Mouse (Mus musculus) spleen, embryonic (tissue): ENCODE data around the gene Prss32.
"Not testable (repeated sequence)": the region's sequence is repeated elsewhere in the genome, so short reads cannot be mapped to it uniquely, and the experiment has no call there.

Experiments
- CTCF ChIA-PET: fragments of 350-600 bp; sonication (Branson Sonifier 250); formaldehyde crosslinking; loops from one replicate; lab custom pipeline; 2022; lab: Charles Lee

Prss32 gene

DNA sequence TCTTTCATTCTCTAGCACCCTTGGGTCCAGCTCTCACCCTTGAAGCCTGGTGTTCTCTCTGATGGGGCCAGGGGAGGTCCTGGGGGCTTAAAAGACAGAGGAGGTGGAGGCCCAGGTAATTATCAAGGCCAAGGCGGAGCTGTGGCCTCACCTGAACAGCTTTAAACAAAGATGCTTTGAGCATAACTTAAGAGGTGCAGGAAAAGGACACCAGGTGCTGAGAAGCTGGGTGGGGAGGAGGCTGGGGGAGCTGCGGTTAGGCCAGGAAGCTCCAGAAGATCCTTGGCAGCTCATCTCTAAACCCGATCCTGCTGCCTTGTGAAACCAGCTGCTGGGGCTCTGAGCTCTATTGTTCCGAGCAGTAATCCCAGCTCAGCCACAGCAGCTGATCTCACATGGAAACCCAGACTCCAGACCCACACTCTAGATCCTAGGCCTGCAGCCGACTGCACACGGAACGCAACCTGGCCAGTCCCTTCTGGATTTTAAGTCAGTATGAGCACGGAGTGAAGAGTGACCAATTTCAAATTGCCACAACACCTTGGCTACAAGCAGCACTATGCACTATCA lies 7.6 kb upstream of the Prss32 start, which contains the start of gene Prss33:
TSS of gene Prss33 (minus strand) at position 51 of the 570 bp plus-strand sequence.
- CTCF ChIA-PET: interaction anchor here (0.9 kb wide), 1 partner anchor 124 kb away, joined by 3 read pairs; no protein-coding TSS in a partner anchor

- CTCF ChIA-PET: interaction anchor here (1.7 kb wide), 1 partner anchor 67 kb away, joined by 5 read pairs; no protein-coding TSS in a partner anchor
These were observed 2.5 kb upstream of the Prss32 start for GRCm38 (mm10) chr17:23841145-23841544.

DNA sequence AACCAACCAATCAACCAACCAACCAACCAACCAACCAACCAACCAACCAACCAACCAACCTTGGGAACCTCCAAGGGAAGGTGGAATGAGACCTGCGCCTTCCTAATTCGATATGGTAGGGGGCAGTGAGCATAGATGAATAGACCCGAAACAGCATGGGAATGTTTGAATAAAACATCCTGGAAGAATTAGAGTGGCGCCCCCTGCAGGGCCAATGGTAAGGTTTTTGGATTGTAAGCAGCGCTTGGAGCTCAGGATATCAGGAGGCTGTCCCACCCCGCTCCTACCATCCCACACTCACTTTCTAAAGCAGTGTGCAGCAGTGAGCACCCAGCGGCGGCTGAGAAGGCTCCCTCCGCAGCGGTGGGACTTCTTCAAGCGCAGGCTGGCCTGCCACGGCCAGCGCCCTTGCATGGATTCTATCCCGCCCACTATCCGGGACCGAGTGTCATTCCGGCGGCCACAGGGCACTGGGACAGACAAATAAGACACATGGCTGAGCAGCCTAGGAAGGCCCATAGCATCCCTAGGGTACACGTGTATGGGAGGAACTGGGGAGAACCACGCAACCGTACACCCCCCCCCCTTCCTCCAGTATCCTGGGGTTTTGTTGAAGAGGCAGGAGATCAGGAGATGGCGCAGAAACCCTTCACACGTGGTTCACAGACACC lies 379 bp upstream of the Prss32 start:
- CTCF ChIA-PET: interaction anchor here (0.5 to 1.1 kb wide), 6 partner anchors 10 to 118 kb away, joined by 3 to 5 read pairs (median 4); no protein-coding TSS in a partner anchor

DNA sequence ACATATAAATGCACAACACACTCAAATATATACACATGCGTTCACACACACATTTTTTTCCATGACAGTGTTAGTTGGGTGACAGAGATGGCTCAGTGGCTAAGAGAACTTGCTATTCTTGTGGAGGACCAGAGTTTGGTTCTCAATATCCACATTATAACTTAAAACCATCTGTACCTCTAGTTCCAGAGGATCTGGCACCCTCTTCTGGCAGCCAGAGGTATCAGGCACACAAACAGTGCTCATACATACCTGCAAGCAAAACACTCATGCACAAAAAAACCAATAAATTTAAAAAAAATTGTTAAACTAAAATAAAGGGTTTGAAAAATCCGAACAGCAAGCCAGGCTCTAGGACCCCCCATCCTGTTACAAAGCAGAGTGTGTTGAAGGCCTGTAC lies 6.4 kb downstream of the Prss32 start:
- CTCF ChIA-PET: no interaction called here

GRCm38 (mm10) chr17:23850853-23851749 lies 7.4 kb downstream of the Prss32 start:
- CTCF ChIA-PET: no interaction called here

DNA sequence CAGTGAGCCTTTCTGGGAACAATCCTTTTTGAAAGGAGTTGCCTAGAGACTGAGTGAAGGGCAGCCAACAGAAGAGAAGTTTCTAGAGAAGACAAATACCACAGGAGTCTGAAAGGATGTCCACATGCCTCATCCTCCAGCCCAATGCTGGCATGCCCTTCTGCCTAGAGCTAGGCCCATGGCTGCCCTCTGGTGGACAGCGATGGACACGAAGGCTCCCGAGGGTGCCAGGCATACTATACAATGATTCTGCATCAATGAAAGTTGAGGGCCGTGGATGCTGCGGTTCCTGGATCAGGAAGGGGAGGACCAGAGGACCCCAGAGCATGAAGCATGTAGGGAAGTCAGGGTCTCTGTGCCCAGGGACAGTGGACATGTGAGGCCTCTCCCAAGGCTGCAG lies 9.6 kb downstream of the Prss32 start:
- CTCF ChIA-PET: interaction anchor here (0.5 kb wide), 1 partner anchor 11 kb away, joined by 3 read pairs; no protein-coding TSS in a partner anchor

GRCm38 (mm10) chr17:23854229-23854765 lies 10.6 kb downstream of the Prss32 start:
- CTCF ChIA-PET: interaction anchor here (1.0 kb wide), 1 partner anchor 105 kb away, joined by 3 read pairs; no protein-coding TSS in a partner anchor

- CTCF ChIA-PET: interaction anchor here (0.7 kb wide), 1 partner anchor 108 kb away, joined by 3 read pairs; no protein-coding TSS in a partner anchor
These were observed 13.5 kb downstream of the Prss32 start for GRCm38 (mm10) chr17:23857193-23857592.

- CTCF ChIA-PET: no interaction called here
These were observed 14.3 kb downstream of the Prss32 start for GRCm38 (mm10) chr17:23857913-23858312.

DNA sequence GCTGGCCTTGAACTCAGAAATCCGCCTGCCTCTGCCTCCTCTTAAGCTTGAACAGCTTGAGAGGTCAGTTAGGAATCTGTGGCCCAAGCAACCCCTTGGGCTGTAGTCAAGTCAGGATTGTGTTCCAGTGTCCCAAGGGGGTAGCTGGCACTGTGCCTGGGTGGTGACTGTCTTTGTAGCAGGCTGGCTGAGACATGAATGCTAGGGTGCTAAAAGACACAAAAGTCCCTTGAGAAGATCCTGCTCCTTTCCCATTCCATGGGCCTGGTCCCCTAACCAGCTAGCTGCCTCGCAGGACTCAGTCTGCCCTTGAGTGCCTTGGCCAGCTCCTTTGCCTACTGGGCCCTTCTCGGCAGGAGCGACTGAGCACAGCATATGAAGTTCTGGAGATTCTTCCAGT lies 19.3 kb downstream of the Prss32 start:
- CTCF ChIA-PET: no interaction called here

DNA sequence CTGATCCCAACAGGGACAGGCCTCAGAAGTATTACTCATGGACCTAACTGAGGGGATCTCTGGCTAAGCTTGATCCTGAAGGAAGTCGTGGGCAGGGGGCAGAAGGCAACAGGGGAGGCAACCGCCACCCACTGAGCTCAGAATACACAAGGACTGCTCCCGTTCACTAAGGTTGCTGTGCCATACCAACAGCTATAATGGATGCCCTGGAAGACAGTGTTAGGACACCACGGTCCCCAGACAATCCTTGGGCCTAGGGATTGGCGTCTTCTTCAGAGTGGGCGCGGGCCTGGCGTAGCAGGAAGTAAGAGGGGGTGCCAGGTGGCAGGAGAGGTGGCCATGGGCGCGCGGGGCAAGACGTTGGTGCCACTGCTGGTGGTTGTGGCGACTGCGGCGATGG lies 24.1 kb downstream of the Prss32 start, which contains the start of gene Prss21:
TSS of gene Prss21 (plus strand) at position 301 of the 400 bp plus-strand sequence.
- CTCF ChIA-PET: no interaction called here

DNA sequence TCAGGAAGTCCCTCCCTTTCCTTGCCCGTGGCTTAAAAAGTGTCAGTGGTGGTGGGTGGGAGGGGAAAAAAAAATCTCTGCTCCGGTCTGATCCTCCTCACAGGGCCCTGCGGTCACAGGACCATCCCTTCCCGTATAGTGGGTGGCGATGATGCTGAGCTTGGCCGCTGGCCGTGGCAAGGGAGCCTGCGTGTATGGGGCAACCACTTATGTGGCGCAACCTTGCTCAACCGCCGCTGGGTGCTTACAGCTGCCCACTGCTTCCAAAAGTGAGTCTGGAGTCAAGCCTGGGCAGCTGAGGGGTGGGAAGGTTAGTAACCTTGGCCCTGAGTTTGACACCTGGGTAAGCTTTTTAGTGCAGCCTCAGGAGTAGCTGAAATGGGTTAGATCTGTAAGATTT lies 24.9 kb downstream of the Prss32 start:
- CTCF ChIA-PET: no interaction called here

DNA sequence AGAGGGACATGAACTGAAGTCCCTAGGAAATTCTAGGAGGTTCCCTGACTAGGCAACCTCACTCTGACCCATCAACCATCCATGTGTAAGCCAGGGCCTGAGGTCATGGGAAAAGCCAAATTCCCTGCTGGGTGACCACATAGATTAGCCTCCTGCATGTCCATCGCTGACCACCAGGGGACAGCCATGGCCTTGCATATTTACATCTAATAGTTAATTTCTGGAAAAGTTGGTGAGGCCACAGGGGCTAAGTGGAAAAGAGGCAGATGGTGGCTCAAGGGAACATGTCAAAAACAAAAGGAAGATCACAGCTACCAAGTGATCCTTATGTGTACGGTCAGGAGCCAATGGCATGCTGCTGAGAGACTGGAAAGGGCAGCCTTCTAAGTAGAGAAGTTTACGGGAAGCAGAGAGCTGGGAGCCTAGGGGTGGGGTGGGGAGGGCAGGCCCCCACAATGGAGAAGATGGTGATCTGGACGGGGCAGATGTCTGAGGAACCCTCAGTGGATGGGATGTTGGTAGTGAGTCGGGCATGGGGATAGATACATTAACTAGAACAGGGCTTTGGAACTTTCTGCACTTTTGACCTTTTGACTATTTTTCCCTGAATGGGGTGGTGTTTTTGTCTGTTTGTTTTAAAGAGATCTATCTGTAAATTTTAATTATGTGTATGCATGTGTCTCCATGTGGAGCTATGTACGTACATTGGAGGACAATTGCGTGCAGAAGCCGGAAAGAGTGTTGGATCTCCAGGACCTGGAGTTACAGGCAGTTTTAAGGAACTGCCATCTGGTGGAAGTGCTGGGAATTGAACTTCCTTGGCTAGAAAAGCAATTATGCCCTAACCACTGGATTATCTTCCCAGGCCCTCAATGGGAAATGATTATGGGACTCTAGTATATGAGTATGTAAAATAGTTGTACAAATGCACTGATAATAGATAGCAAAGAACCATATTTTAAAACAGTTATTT lies 30.5 kb downstream of the Prss32 start:
- CTCF ChIA-PET: interaction anchor here (0.6 kb wide), 1 partner anchor 124 kb away, joined by 4 read pairs; no protein-coding TSS in a partner anchor

GRCm38 (mm10) chr17:23876741-23877140 lies 33.1 kb downstream of the Prss32 start:
- CTCF ChIA-PET: no interaction called here

GRCm38 (mm10) chr17:23877166-23877565 lies 33.5 kb downstream of the Prss32 start:
- CTCF ChIA-PET: no interaction called here

DNA sequence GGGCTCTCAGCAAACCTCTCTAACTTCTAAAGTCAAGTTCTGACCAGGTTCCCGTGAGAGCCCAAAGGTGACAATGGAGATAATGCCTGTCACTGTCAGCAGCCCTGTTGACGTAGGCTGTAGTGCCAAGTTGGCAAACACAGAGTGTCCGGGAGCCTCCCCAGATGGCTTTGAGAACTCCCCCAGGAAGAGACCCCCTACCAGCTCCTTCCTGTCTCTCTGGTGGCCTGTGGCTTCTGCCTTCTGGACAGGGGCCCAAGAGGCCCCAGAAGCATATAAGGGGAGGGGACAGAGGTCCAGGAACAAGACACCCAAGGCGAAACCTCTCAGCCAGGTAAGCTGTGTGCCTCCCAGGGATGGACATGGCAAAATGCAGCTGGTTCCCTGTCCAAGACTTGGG lies 36.9 kb downstream of the Prss32 start, which contains the start of the genes Dcpp1 and Dcpp2:
TSS of gene Dcpp1 (plus strand) at position 301 of the 400 bp plus-strand sequence.
TSS of gene Dcpp2 (plus strand) at position 305 of the 400 bp plus-strand sequence.
- CTCF ChIA-PET: not testable (repeated sequence)
